Mouse (Mus musculus): ENCODE results near the gene Cd19. TPM values are rescaled to one million over a fixed set of nuclear protein-coding genes. Genes with fewer than 3 reads are reported as not detected.

The Cd19 gene
- polyA plus RNA-seq, 1 experiment from 2014 or later: not detected

DNA sequence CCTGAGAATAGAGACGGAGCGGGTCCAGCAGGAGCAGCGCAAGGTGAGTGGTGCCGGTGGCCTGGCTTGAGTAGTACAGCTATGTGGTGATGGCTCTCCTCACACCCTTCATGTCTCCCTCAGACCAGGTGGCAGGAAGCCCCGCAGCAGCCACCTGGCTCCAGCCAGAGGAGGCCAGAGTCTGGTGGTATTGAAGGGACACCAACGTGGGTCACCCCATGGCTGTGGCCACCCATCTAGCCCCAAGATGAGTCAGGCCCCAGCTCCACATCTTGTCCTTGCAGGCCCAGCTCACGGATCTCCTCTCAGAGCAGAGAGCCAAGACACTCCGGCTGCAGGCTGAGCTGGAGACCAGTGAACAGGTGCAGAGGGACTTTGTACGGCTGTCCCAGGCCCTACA is 29.8 kb upstream of the Cd19 start:
- Histone ChIP-seq H3K27ac (ENCODE audit: low read depth, low read length) (no peak overlapping the region), H3K4me2 (ENCODE audit: low read depth, low read length) (no peak overlapping the region), H3K4me1 (ENCODE audit: control insufficient read depth, insufficient read depth, low read length) (no peaks in the 10 kb centered on the region), H3K9me3 (ENCODE audit: control insufficient read depth, low read length) (no peaks in the 10 kb centered on the region), H3K4me3 (ENCODE audit: low read depth, low read length) (no peak overlapping the region), H3K27me3 (ENCODE audit: control insufficient read depth, insufficient read depth, low read length) (no peaks in the 10 kb centered on the region), H3K36me3 (ENCODE audit: control insufficient read depth, insufficient read depth, low read length) (peaks cover 13% of the 10 kb centered on the region), H3K9ac (replicated peaks; ENCODE audit: low read depth, low read length) (no peak overlapping the region)
- WGBS: 95% methylated on average over 9 of the region's 9 CpGs
- no peak for ATAC-seq (ENCODE audit: low read depth)

DNA sequence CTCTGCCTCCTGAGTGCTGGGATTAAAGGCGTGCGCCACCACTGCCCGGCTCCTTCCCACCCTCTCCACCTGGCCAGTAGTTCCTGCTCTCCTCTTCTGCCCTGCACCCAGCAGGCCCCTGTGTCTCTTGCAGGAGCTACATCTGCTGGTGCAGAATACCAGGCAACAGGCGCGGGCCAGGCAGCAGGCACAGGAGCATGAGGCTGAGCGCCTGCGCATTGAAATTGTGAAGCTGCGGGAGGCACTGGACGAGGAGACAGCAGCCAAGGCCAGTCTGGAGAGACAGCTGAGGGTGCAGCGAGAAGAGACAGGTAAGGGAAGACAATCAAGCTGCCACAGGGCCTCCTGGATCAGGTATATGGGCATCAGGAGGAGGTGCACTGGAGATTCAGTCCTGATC is 29.3 kb upstream of the Cd19 start:
- Histone ChIP-seq H3K9ac (replicated peaks; ENCODE audit: low read depth, low read length) (no peak overlapping the region), H3K4me3 (ENCODE audit: low read depth, low read length) (no peak overlapping the region), H3K9me3 (ENCODE audit: control insufficient read depth, low read length) (no peaks in the 10 kb centered on the region), H3K4me2 (ENCODE audit: low read depth, low read length) (no peak overlapping the region), H3K4me1 (ENCODE audit: control insufficient read depth, insufficient read depth, low read length) (no peaks in the 10 kb centered on the region), H3K27me3 (ENCODE audit: control insufficient read depth, insufficient read depth, low read length) (no peaks in the 10 kb centered on the region), H3K27ac (ENCODE audit: low read depth, low read length) (no peak overlapping the region), H3K36me3 (ENCODE audit: control insufficient read depth, insufficient read depth, low read length) (peaks cover 13% of the 10 kb centered on the region)
- ATAC-seq (ENCODE audit: low read depth): no peak
- 96% methylated on average over 10 of the region's 10 CpGs for WGBS

DNA sequence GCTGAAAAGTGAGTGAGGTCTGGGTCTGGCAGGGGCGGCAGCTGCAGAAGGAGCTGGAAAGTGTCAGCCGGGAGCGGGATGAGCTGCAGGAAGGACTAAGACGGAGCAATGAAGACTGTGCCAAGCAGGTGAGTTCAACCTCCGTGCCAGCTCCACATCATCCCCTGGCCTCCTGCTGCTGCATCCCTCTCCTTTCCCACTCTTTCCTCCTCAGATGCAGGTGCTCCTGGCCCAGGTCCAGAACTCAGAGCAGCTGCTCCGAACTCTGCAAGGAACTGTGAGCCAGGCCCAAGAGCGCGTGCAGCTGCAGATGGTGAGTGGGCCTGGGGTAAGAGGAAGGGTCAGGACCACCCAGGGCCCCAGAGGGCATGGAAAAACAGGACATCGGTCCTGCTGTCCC is 25.4 kb upstream of the Cd19 start:
- WGBS: 79% methylated on average over 9 of the region's 9 CpGs
- no peak for ATAC-seq (ENCODE audit: low read depth)
- peaks cover 10% of the 10 kb centered on the region for H3K36me3 ChIP-seq (ENCODE audit: control insufficient read depth, insufficient read depth, low read length)
- no peak overlapping the region for H3K27ac ChIP-seq (ENCODE audit: low read depth, low read length)
- H3K27me3 ChIP-seq (ENCODE audit: control insufficient read depth, insufficient read depth, low read length): no peaks in the 10 kb centered on the region
- H3K4me2 ChIP-seq (ENCODE audit: low read depth, low read length): no peak overlapping the region
- no peak overlapping the region for H3K4me3 ChIP-seq (ENCODE audit: low read depth, low read length)
- no peaks in the 10 kb centered on the region for H3K9me3 ChIP-seq (ENCODE audit: control insufficient read depth, low read length)
- H3K4me1 ChIP-seq (ENCODE audit: control insufficient read depth, insufficient read depth, low read length): no peaks in the 10 kb centered on the region
- H3K9ac ChIP-seq (replicated peaks; ENCODE audit: low read depth, low read length): no peak overlapping the region

DNA sequence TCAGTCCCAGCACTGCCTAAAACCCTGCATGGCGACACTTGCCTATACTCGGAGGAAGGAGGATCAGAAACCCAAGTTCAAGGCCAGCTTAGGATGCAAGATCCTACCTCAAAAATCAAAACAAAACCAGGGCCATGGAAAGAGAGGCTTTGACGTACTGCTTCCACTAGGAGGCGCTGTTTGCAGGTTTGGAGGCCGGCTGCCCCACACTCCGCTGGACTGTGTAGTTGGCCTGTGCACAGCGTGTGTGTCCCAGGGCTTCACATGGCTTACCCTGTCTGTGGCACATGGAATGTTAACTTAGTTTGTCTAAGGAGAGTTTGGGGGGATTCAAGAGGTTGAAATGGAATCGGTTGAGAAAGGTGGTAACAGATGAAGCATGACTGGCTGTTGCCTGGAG is 22.2 kb upstream of the Cd19 start:
- Histone ChIP-seq H3K9ac (replicated peaks; ENCODE audit: low read depth, low read length) (no peak overlapping the region), H3K4me1 (ENCODE audit: control insufficient read depth, insufficient read depth, low read length) (no peaks in the 10 kb centered on the region), H3K27me3 (ENCODE audit: control insufficient read depth, insufficient read depth, low read length) (no peaks in the 10 kb centered on the region), H3K4me3 (ENCODE audit: low read depth, low read length) (no peak overlapping the region), H3K27ac (ENCODE audit: low read depth, low read length) (no peak overlapping the region), H3K4me2 (ENCODE audit: low read depth, low read length) (no peak overlapping the region), H3K36me3 (ENCODE audit: control insufficient read depth, insufficient read depth, low read length) (no peaks in the 10 kb centered on the region), H3K9me3 (ENCODE audit: control insufficient read depth, low read length) (no peaks in the 10 kb centered on the region)
- 17% methylated on average over 8 of the region's 8 CpGs for WGBS
- no peak for ATAC-seq (ENCODE audit: low read depth)

DNA sequence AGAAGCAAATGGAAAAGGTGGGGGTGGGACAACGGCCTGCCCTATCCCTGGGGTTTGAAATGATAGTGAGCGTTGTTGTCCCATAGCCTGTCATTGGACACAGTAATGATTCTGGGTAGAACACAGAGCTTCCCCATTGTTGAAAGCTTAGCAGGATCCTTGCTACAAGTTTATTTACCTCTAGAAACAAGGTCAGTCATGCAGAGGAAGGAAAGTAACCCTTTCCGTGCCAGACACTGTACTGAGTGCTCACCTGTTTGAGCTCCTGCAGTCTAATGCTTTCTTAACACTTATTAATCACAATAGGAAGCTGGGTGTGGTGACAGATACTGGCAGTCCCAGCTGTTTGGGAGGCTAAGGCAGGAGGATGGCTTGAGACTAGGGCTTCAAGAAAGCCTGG is 21.1 kb upstream of the Cd19 start:
- Histone ChIP-seq H3K36me3 (ENCODE audit: control insufficient read depth, insufficient read depth, low read length) (no peaks in the 10 kb centered on the region), H3K9ac (replicated peaks; ENCODE audit: low read depth, low read length) (no peak overlapping the region), H3K9me3 (ENCODE audit: control insufficient read depth, low read length) (no peaks in the 10 kb centered on the region), H3K27me3 (ENCODE audit: control insufficient read depth, insufficient read depth, low read length) (no peaks in the 10 kb centered on the region), H3K27ac (ENCODE audit: low read depth, low read length) (no peak overlapping the region), H3K4me1 (ENCODE audit: control insufficient read depth, insufficient read depth, low read length) (no peaks in the 10 kb centered on the region), H3K4me3 (ENCODE audit: low read depth, low read length) (no peak overlapping the region), H3K4me2 (ENCODE audit: low read depth, low read length) (no peak overlapping the region)
- WGBS: 87% methylated on average over 3 of the region's 3 CpGs
- no peak for ATAC-seq (ENCODE audit: low read depth)

DNA sequence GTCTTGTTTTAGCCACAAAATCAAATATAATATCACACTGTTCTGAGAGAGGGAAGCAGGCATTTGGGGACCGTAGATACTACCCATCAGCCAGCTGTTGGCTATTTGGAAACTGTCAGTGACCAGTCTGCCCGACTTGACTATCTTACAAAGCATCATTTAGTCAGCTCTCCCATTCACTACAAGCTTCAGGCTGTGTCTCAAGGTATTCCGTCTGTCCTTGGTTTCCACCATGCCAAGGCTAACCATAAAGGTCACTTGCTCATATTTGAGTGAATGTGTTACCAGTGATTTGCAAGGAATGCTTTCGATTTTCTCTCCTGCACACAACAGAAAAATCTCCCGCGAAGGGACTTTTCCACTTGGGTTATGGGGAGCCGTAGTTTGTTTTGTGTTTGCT is 20.0 kb upstream of the Cd19 start:
- no peak overlapping the region for H3K4me3 ChIP-seq (ENCODE audit: low read depth, low read length)
- H3K27me3 ChIP-seq (ENCODE audit: control insufficient read depth, insufficient read depth, low read length): no peaks in the 10 kb centered on the region
- H3K9ac ChIP-seq (replicated peaks; ENCODE audit: low read depth, low read length): no peak overlapping the region
- peaks cover under 1% of the 10 kb centered on the region; the same call in 1 of the 2 replicates for H3K4me1 ChIP-seq (ENCODE audit: control insufficient read depth, insufficient read depth, low read length)
- no peak overlapping the region for H3K4me2 ChIP-seq (ENCODE audit: low read depth, low read length)
- H3K9me3 ChIP-seq (ENCODE audit: control insufficient read depth, low read length): no peaks in the 10 kb centered on the region
- H3K36me3 ChIP-seq (ENCODE audit: control insufficient read depth, insufficient read depth, low read length): no peaks in the 10 kb centered on the region
- ATAC-seq (ENCODE audit: low read depth): no peak
- no peak overlapping the region for H3K27ac ChIP-seq (ENCODE audit: low read depth, low read length)
- 86% methylated on average over 7 of the region's 7 CpGs for WGBS

DNA sequence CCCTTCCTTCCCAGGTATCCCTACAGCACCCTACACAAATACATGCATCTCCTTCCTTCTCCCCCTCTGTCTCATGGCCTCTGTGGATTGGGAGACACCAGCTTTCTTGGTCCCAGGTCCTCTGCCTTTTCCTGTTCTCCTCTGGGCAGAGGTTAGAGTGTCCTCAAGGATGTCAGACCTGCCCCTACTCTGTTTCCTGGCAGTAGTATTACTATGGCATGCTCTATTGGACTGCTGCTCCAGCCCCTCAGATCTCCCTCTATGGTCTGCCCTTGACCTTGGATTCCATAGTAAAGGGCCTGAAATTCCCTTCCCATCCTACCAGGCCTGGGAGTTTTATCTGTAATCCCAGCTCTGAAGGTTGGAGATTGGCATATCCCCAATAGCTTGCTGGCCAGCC is 15.5 kb upstream of the Cd19 start:
- no peak for ATAC-seq (ENCODE audit: low read depth)
- H3K4me2 ChIP-seq (ENCODE audit: low read depth, low read length): no peak overlapping the region
- peaks cover 4% of the 10 kb centered on the region; the same call in 1 of the 2 replicates for H3K4me1 ChIP-seq (ENCODE audit: control insufficient read depth, insufficient read depth, low read length)
- H3K9me3 ChIP-seq (ENCODE audit: control insufficient read depth, low read length): no peaks in the 10 kb centered on the region
- H3K36me3 ChIP-seq (ENCODE audit: control insufficient read depth, insufficient read depth, low read length): no peaks in the 10 kb centered on the region
- H3K9ac ChIP-seq (replicated peaks; ENCODE audit: low read depth, low read length): no peak overlapping the region
- no peak overlapping the region for H3K4me3 ChIP-seq (ENCODE audit: low read depth, low read length)
- no peak overlapping the region for H3K27ac ChIP-seq (ENCODE audit: low read depth, low read length)
- H3K27me3 ChIP-seq (ENCODE audit: control insufficient read depth, insufficient read depth, low read length): no peaks in the 10 kb centered on the region

DNA sequence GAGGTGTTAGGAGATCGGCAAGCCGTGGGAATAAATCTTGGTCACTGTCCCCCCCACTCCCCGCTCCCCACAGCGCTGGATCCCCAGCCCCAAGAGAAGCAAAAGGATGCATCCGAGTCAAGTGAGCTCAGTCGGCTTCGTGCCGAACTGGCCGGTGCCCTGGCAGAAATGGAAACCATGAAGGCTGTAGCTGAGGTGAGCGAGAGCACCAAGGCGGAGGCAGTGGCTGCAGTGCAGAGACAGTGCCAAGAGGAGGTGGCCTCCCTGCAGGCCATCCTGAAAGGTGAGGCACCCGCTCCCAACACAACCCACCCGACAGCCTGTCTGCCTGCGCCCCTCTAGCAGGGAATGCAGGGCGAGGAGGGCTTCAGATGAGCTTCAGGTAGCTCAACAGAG is 14.8 kb upstream of the Cd19 start:
- Histone ChIP-seq H3K9me3 (ENCODE audit: control insufficient read depth, low read length) (no peaks in the 10 kb centered on the region), H3K4me1 (ENCODE audit: control insufficient read depth, insufficient read depth, low read length) (peaks cover 4% of the 10 kb centered on the region; the same call in 1 of the 2 replicates), H3K4me2 (ENCODE audit: low read depth, low read length) (peak overlapping the region; percentile 93), H3K9ac (replicated peaks; ENCODE audit: low read depth, low read length) (0 out of 2 replicates have a peak overlapping the region, but pooled peaks have one; percentile 41), H3K36me3 (ENCODE audit: control insufficient read depth, insufficient read depth, low read length) (no peaks in the 10 kb centered on the region), H3K4me3 (ENCODE audit: low read depth, low read length) (peak overlapping the region; percentile 66), H3K27me3 (ENCODE audit: control insufficient read depth, insufficient read depth, low read length) (no peaks in the 10 kb centered on the region), H3K27ac (ENCODE audit: low read depth, low read length) (no peak overlapping the region)
- 32% methylated on average over 15 of the region's 15 CpGs for WGBS
- ATAC-seq (ENCODE audit: low read depth): peak; percentile 28

DNA sequence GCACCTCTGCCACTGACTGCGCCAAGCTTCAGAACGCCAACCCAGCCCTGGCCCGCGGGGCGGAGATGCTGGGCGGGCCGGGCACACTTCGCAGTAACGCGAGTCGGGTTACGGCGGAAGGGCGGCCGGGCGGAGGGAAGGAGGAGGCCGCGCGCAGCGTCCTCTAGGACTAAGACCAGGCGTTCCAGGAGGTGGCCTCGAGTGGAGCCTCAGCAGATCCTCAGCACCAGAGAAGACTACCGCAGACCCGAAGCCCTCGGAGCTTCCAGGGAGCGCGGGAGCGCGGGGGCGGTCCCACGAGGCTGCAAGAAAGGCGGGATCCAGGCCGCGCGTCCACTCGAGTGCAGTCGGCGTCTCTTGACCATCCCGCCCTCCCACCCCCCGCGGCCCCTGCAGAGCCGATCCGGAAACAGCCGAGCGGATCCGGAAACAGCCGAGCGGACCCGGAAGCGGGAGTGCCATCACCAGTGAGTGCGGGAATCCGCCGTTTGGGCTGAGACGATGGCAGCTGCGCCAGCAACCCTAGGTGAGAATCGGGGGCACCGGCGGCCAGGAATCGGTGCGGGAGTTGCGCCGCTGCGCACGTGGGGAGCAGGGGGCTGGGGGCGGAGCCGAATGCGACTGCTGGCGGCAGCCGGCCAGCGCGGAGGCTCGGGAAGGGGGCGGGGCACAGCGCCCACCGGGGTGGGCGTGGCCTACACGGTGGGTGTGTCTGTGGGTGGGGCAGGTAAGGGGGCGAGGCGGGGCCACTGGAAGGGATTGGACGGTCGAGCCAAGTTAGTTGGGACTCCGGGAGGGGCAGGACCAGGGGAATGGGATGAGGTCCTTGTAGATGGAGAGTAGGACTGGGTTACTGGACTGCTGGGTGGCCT is 14.2 kb upstream of the Cd19 start, which contains the start of gene Rabep2:
Gene Rabep2 (plus strand): TSS at position 129 of the 872 bp plus-strand sequence.
- Histone ChIP-seq H3K4me3 (ENCODE audit: low read depth, low read length) (peak within 1 kb of the TSS; percentile 66), H3K9ac (replicated peaks; ENCODE audit: low read depth, low read length) (peak within 1 kb of the TSS; percentile 87), H3K36me3 (ENCODE audit: control insufficient read depth, insufficient read depth, low read length) (no peaks in the 10 kb centered on the region), H3K27me3 (ENCODE audit: control insufficient read depth, insufficient read depth, low read length) (no peaks in the 10 kb centered on the region), H3K4me2 (ENCODE audit: low read depth, low read length) (peak within 1 kb of the TSS; percentile 93), H3K4me1 (ENCODE audit: control insufficient read depth, insufficient read depth, low read length) (peaks cover 4% of the 10 kb centered on the region; the same call in 1 of the 2 replicates), H3K9me3 (ENCODE audit: control insufficient read depth, low read length) (no peaks in the 10 kb centered on the region), H3K27ac (ENCODE audit: low read depth, low read length) (peak within 1 kb of the TSS; percentile 85)
- peak; percentile 96 for ATAC-seq (ENCODE audit: low read depth)
- under 1% methylated on average over 81 of the region's 82 CpGs for WGBS
